23 mouse cellular contexts compared by ENCODE assay signal in genomic region chr6:143957063-143957462, GRCm38 (mm10).
"Had no signal": no experiment of that assay in that cellular context is flagged by ENCODE, and none has a peak within 500 bp of the region (broad histone marks: within the 10 kb centered on the region; RNA-seq: fewer than 3 reads in every experiment).

No protein-coding gene starts in this region.

- H3K9me3 ChIP-seq: kidney, embryonic 15.5 days; limb, embryonic 12.5 days; limb, embryonic 15.5 days; liver, embryonic 12.5 days; liver, embryonic 15.5 days; lung, embryonic 15.5 days; midbrain, embryonic 10.5 days; midbrain, embryonic 13.5 days; stomach, embryonic 15.5 days had no signal

- H3K4me1 ChIP-seq: kidney, embryonic 15.5 days; liver, embryonic 12.5 days; liver, embryonic 15.5 days; megakaryocyte, embryonic 14.5 days; midbrain, embryonic 10.5 days; midbrain, embryonic 13.5 days; stomach, embryonic 15.5 days had no signal

- H3K4me3 ChIP-seq: kidney, embryonic 15.5 days; limb, embryonic 12.5 days; limb, embryonic 15.5 days; liver, embryonic 12.5 days; liver, embryonic 15.5 days; lung, embryonic 15.5 days; megakaryocyte, embryonic 14.5 days; midbrain, embryonic 10.5 days; midbrain, embryonic 13.5 days; myocyte; stomach, embryonic 15.5 days had no signal

- H3K9ac ChIP-seq: kidney, embryonic 15.5 days; limb, embryonic 12.5 days; limb, embryonic 15.5 days; liver, embryonic 12.5 days; liver, embryonic 15.5 days; lung, embryonic 15.5 days; midbrain, embryonic 13.5 days; stomach, embryonic 15.5 days had no signal

- H3K27ac ChIP-seq: kidney, embryonic 15.5 days; limb, embryonic 12.5 days; limb, embryonic 15.5 days; liver, embryonic 12.5 days; liver, embryonic 15.5 days; lung, embryonic 15.5 days; midbrain, embryonic 10.5 days; midbrain, embryonic 13.5 days; stomach, embryonic 15.5 days had no signal

- DNase-seq: kidney, adult 11 months; kidney, adult 8-10 months; kidney, postnatal 10 days; kidney, postnatal 36 days; left cerebral cortex, postnatal 4 days; lung, adult 18-20 months; lung, postnatal 10 days; lung, postnatal 36 days; right cerebral cortex, postnatal 25 days; spleen, adult 18-20 months; thymus, postnatal 36 days had no signal

- H3K4me2 ChIP-seq: kidney, embryonic 15.5 days; limb, embryonic 12.5 days; limb, embryonic 15.5 days; liver, embryonic 12.5 days; liver, embryonic 15.5 days; lung, embryonic 15.5 days; midbrain, embryonic 13.5 days; stomach, embryonic 15.5 days had no signal

- ATAC-seq: liver, embryonic 12.5 days; midbrain, embryonic 13.5 days; midbrain, embryonic 16.5 days had no signal

- H3K27me3 ChIP-seq: kidney, embryonic 15.5 days; limb, embryonic 12.5 days; limb, embryonic 15.5 days; liver, embryonic 12.5 days; liver, embryonic 15.5 days; lung, embryonic 15.5 days; megakaryocyte, embryonic 14.5 days; midbrain, embryonic 13.5 days; stomach, embryonic 15.5 days had no signal

- H3K36me3 ChIP-seq: kidney, embryonic 15.5 days; limb, embryonic 15.5 days; liver, embryonic 12.5 days; liver, embryonic 15.5 days; lung, embryonic 15.5 days; stomach, embryonic 15.5 days had no signal
